Mouse (Mus musculus) CD4-positive, CD25-positive, alpha-beta regulatory T cell, adult 4 months (primary cell): ENCODE data around the gene 3110018I06Rik. TPM values are rescaled to one million over a fixed set of nuclear protein-coding genes. Genes with fewer than 3 reads are reported as not detected.

Source experiments
- ATAC-seq: one replicate; pipeline ENCODE4 v1.8.0; 2017
- polyA plus RNA-seq, 2 experiments: library from polyadenylated mRNA; unstranded; fragments of 100-300 nt; shearing (Covaris generic); gene quantifications; one replicate each; pipeline ENCODE4 v1.2.1; 2017

The 3110018I06Rik gene
- not detected for polyA plus RNA-seq

DNA sequence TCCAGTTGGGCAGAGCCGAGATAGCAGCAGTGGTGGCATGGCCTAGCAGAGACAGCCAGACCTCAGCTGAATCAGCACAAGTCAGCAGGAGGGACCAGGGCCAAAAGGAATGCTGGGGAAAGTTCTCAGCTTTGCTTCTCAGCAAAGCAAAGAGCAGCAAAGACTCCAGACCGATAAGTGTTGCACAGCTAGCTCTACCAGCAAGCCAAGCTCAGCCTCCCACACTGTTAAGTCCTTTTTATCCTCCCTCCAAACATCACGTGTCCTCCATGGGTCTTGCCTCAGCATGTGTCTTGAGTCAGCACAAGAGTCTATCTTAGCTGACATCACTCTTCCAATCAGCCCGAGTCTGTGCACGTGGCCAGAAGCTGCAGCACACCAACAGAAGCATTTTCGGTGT lies at the start of gene 3110018I06Rik:
Gene 3110018I06Rik, plus strand, starts transcription at position 262 of the 400 bp plus-strand sequence.
- ATAC-seq: no peak

DNA sequence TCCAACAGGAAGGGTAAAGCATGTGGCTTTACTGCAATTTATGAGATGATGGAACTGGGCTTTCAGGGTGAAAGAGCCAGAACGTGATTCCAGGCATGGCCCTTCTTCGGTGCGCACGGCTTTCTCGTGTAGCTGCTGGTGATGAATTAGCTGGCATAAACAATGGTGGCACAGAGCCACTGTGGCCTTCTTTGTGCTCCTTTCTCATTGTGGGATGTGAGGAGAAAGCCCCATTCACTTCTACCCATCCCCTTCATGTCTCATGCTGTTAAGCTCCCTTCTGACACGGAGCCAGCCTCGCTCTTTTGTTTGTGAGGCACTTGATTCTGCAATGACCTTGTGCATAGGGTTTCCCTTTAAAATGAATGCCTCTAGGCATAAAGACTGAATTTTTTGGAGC lies 43.8 kb upstream of the 3110018I06Rik start:
- ATAC-seq: no peak

DNA sequence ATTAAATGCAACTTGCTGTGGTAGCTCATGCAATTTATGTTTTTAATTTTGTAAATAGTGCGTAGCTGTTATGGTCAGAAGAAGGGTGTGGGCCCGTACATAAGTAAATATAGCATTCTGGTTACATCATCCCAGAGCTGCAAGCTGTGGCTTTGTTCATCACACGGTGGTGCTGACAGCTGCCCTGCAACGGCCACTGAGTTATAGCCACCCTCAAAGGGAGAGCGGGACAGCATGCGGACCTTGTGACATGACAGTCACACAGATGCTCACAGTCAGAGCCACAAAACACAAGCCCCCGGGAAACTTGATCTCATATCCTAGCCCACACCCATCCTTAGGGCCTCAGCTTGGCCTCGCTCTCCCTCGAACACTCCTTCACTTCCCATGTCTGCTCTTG lies 30.6 kb upstream of the 3110018I06Rik start:
- no peak for ATAC-seq

DNA sequence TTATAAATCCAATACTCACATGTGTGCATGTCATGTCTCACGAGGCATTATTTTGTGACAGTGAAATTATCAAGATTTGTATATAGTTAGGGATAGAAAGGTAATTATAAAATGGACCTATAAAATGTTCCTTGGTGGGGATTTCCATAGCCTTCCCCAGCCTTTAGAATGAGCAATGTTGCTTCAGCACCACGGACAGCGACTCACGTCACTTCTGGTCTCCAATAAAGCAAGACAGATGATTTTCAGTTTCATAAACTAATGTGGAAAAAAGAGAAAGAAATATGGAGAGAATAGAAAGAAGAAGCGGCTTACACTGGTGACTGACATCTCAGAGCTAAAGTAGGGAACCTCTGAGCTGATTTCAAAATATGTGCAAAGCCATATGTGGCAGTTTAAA lies 23.7 kb upstream of the 3110018I06Rik start:
- ATAC-seq: peak; percentile 53

DNA sequence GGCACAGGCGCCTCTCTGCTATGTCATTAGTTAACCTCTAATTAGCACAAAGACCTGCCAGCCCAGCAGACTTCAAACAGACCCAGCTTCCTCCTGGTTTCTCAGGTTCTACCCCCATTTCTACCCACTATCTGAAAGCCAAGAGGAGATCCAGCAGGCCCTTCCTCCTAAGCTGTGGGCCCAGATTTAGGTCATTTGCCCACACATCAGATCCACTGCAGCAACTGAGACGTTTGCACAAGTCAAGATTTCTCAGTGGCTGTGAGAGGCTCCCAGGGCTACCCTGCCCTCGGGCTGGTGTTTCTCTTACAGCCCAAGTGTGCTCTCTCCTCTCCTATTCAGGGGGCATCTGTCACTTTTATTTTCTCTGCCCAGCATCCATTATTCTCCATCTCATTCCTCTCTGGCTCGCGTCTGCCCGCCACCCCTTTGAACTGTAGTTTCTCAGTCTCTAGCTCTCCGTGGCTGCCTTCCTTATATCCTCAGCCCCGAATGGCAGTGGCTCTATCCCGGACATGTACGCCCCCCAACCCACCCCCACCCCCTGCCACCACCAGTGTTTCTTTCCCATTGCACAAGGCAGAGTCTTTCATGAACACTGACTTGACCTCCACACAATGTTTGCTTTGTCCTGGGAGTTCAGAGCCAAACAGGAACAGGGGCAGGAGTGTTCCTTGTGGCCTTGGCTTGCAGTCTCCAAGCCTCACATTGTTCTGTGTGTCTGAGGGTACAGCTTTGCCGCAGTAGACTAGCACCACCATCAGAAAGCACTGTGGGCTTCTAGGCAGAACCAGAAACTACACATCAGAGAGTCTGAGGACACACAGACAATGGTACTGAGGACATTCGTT lies 11.8 kb upstream of the 3110018I06Rik start:
- ATAC-seq: no peak

DNA sequence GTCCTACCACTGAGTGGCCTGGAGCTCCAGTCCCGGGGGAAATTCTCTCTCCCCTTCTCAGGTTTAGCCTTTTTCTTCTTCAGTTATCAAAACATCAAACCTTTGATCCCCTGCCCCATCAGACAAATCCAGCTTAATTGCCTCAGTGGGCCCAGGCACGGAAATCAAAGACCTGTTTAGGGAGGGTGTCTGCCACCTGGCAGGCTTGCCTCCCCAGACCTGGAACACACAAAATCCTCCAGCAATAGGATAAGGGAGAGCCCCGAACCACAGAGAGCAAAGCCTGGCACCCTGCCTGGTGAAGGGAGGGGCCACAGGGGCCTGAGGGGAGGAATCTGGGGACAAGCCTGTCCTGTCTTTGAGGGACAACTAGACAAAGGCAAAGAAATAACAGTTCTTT lies 9.1 kb upstream of the 3110018I06Rik start:
- ATAC-seq: no peak

DNA sequence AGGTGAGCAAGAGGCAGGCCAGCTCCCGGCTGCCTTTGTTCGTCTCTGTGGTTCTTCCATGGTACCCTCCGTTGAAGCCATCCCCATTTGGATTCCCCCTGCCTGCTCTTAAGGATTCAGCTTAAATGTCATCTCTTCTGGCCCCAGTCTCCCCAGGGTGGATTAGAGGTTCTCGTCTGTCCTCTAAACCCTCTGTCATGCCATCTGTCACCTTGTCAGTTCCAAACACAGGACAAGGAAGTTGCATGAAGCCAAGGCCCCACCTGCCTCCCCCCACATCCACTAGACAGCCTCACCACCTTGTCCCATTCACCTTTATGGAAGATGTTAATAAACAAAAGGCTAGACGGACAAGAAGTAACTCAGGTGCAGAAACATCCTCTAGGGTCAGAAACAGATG lies 5.4 kb upstream of the 3110018I06Rik start:
- ATAC-seq: no peak

DNA sequence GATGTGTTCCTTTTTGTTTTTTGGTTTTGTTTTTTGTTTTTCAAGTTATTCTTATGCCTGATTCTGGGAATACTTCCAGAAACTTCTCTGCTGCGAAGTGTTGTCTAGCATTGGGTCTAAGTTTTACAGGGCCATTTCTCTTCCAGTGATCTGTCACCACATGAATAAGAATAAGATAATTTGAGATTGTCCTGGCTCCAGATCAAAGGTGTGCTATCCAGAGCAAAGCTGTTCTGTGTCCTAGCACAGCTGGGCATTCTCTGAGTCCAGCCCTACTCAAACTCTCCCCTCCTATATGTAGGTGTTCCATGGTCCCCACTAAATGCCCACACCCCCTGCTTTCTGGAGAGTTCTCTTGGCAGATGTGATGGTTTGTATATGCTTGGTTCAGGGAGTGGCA lies 2.9 kb downstream of the 3110018I06Rik start:
- ATAC-seq: no peak

DNA sequence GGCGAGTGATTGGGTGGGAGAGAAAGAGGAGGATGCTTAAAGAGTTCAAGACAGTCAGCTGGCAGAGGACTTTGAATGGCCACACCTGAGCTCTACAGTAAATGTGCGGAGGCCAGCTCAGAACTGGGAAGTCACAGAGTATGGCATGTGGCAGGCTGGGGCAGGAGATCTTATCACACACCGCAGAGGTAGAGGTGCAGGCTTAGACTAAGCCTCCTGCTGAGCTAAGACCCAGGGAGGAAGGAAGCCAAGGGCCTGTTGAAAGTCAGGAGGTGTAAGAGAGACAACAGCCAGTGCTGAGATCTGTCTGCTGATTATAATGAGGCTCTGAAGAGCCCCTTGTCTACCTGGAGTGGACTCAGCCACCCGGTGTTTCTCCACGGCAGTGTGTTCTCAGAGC lies 8.5 kb downstream of the 3110018I06Rik start:
- peak; percentile 60 for ATAC-seq

DNA sequence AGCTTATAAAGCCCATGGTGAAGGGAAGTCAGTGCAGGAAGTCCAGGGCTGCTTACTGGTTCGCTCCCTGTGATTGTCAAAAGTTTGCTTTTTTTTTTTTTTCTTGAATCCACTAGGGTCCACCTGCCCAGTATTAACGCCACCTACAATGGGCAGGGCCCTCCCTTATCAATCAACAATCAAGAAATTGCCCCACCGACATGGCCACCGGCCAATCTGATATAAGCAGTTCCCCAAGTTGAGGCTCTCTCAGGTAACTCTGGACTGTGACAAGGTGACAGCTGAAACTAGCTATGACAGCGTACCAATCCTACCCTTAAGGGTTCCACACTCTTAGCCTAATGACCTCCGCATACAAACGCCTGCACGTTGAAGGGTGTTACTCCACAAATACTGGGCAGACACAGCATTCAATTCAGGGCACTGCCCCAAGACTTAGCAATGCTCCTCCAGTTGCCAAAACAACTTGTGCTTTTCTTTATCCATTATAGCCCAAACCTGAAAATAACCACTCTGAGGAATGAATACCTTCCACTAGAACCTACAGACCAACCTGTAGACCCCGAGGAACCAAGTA lies 21.3 kb downstream of the 3110018I06Rik start:
- no peak for ATAC-seq

DNA sequence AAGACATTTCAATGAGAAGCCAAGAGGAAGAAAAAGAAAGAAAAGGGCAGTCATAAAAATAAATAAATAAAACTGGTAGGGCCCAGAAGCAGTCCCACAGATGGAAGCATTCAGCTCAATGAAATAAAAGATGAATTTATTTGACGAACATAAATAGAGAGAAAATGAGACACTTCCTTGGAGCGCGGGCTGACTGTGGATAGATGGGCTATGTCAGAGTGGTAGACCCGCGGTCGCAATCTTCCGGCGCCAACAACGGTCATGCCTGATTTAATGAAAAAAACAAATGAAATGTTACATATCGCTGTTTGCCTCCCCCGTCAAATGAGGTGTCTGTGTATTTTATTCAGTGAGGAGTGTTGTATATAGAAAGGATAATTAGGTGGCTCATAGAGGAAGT lies 22.7 kb downstream of the 3110018I06Rik start:
- ATAC-seq: no peak

DNA sequence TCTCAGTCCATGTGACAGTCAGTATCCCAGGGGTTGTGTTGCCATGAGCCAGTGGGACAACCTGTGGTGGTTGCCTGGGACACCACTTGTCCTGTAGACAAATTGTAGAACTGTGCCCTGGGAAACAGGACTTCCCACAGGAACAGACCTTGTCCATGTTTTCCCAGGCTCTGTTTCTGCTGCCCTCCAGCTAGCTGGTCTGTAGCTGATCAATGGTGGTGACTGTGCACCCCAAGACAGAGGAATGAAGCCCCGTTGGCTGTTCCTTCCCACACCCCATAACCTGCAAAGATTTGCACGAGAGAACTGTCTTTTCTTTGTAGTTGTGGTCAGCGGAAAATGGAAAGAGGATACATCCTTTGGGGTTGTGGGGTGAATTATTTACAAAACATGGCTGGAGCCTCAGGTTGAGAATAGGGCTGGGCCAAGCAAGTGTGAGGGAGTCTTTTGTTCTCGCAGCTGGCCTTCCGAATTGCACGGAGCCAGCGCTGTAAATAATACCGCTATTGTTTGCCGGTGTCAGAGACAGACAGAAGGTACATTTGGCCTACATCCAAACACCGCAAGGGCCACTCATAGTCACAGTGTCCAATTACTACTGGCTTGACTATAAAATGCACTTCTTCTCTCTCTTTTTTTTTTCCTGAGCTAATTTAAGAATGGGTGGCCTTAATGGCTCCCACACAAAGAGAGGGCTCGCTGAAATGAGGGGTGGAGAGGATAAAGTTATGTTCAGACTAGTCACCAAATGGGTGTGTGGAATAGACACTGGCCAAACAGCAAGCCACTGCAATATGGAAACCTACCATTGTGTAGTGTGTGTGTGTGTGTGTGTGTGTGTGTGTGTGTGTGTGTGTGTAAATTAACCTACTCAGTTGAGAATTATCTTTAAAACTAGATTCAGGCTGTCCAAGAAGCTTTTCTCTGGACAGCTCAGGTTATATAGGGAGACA lies 28.1 kb downstream of the 3110018I06Rik start:
- ATAC-seq: no peak

DNA sequence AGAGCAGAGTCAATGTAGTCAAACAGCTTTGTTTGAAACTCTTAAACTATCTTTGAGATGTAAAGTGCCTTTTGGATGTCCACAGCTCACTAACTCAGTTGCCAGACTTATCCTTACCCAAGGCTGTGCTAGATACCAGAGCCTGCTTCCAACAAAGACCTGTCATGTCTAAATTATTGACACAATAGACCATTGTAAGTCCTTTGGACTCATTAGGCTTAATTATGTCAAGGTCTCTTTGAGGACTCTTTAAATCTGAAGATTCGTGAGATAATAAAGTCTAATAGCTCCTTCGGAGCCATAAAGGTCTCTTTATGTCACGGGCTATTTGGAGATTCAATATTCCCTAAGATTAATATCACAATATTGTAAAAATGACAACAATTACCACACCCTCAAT lies 32.5 kb downstream of the 3110018I06Rik start:
- no peak for ATAC-seq

DNA sequence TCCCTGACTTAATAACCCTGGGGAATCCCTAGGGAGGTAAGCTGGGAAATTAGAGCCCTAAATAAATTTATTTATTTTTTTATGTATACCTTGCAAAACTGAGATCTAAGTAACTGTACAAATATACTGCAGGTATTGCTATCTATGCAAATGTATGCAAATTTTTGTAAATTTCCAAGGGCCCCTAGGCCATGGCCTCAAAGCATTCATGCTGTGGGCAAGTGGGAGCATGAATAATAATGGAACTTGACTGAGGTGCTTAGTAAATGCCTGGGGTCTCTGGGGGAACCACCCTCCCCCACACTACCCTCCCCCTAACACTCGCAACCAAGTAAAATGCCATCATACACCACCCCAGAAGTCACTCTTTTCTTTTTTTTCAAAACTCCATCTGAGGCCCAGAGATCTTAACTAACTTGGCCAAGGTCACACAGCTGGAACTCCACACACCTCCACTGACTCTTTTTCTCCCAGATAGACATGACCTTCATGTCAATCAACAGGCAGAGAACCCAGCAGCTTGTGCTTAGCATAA lies 40.0 kb downstream of the 3110018I06Rik start:
- no peak for ATAC-seq

DNA sequence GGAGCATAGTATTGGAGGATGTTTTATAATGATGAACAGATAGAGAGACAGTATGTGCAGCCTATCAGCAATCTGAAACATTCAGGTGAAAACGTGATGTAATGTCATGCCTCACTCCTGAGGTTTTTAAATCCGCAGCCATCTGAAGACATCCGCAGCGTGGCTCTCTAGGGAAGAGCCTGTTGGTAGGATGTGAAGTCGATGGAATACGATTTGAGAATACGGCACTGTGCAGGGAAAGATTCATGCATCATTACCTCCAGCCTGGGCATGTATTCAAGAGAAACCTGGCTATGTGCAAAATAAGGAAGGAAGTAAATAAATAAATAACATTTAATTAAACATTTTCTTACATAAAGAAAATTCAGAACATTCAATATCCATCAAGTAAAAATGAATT lies 44.4 kb downstream of the 3110018I06Rik start:
- no peak for ATAC-seq
